Mouse (Mus musculus): ENCODE results near the gene Fbxl21.

Fbxl21 gene

GRCm38 (mm10) chr13:56535570-56535969, 13.3 kb downstream of the Fbxl21 start:
- 81% methylated on average over 5 of the region's 5 CpGs for WGBS

GRCm38 (mm10) chr13:56537026-56537425, 14.8 kb downstream of the Fbxl21 start:
- 92% methylated on average over 12 of the region's 12 CpGs for WGBS

GRCm38 (mm10) chr13:56539846-56540245, 17.6 kb downstream of the Fbxl21 start:
- WGBS, result 95% methylated on average over 4 of the region's 4 CpGs

- 90% methylated on average over 9 of the region's 9 CpGs for WGBS
These were observed 21.5 kb downstream of the Fbxl21 start for GRCm38 (mm10) chr13:56543805-56544204.

- WGBS, result 78% methylated on average over 3 of the region's 3 CpGs
These were observed 22.7 kb downstream of the Fbxl21 start for GRCm38 (mm10) chr13:56544956-56545355.

- WGBS, result 89% methylated on average over 9 of the region's 9 CpGs
These were observed 26.1 kb downstream of the Fbxl21 start, which contains the start of gene Lect2 for GRCm38 (mm10) chr13:56548401-56548800. Gene Lect2 (minus strand): TSS chr13:56548502.

- WGBS, result 61% methylated on average over 4 of the region's 4 CpGs
These were observed 27.1 kb downstream of the Fbxl21 start for GRCm38 (mm10) chr13:56549364-56549763.

GRCm38 (mm10) chr13:56550574-56550973, 28.3 kb downstream of the Fbxl21 start:
- 52% methylated on average over 1 of the region's 1 CpGs for WGBS

- 81% methylated on average over 6 of the region's 6 CpGs for WGBS
These were observed 29.4 kb downstream of the Fbxl21 start for GRCm38 (mm10) chr13:56551661-56552060.

GRCm38 (mm10) chr13:56553923-56554322, 31.7 kb downstream of the Fbxl21 start:
- WGBS, result 62% methylated on average over 2 of the region's 2 CpGs

GRCm38 (mm10) chr13:56554409-56554808, 32.1 kb downstream of the Fbxl21 start:
- 15% methylated on average over 2 of the region's 2 CpGs for WGBS

GRCm38 (mm10) chr13:56555957-56556356, 33.7 kb downstream of the Fbxl21 start:
- WGBS, result 3% methylated on average over 1 of the region's 1 CpGs

- WGBS, result 87% methylated on average over 3 of the region's 3 CpGs
These were observed 34.4 kb downstream of the Fbxl21 start for GRCm38 (mm10) chr13:56556701-56557100.

GRCm38 (mm10) chr13:56558811-56559210, 36.5 kb downstream of the Fbxl21 start:
- 74% methylated on average over 3 of the region's 3 CpGs for WGBS

GRCm38 (mm10) chr13:56559841-56560370, 37.6 kb downstream of the Fbxl21 start:
- WGBS, result 93% methylated on average over 6 of the region's 6 CpGs

- 70% methylated on average over 8 of the region's 8 CpGs for WGBS
These were observed 38.9 kb downstream of the Fbxl21 start for GRCm38 (mm10) chr13:56561129-56561528.

- 31% methylated on average over 6 of the region's 6 CpGs for WGBS
These were observed 40.8 kb downstream of the Fbxl21 start for GRCm38 (mm10) chr13:56563075-56563474.

- 62% methylated on average over 10 of the region's 10 CpGs for WGBS
These were observed 44.1 kb downstream of the Fbxl21 start for GRCm38 (mm10) chr13:56566336-56566735.

GRCm38 (mm10) chr13:56571645-56572044, 49.4 kb downstream of the Fbxl21 start:
- WGBS, result 87% methylated on average over 8 of the region's 8 CpGs

GRCm38 (mm10) chr13:56575074-56575473, 52.8 kb downstream of the Fbxl21 start:
- 68% methylated on average over 4 of the region's 4 CpGs for WGBS

GRCm38 (mm10) chr13:56575701-56576321, 53.5 kb downstream of the Fbxl21 start:
- 57% methylated on average over 12 of the region's 12 CpGs for WGBS

GRCm38 (mm10) chr13:56578097-56578496, 55.8 kb downstream of the Fbxl21 start:
- WGBS, result 94% methylated on average over 5 of the region's 5 CpGs

GRCm38 (mm10) chr13:56580450-56580849, 58.2 kb downstream of the Fbxl21 start:
- WGBS, result 56% methylated on average over 5 of the region's 5 CpGs

GRCm38 (mm10) chr13:56581512-56581911, 59.2 kb downstream of the Fbxl21 start:
- 36% methylated on average over 3 of the region's 3 CpGs for WGBS
